Mouse (Mus musculus) monocyte, adult 2 months (primary cell): ENCODE measurements around the gene Tdp2.
A peak's percentile ranks its signal among the peaks of the same experiment; 100 is the strongest.
"Not testable (repeated sequence)": the region's sequence is repeated elsewhere in the genome, so short reads cannot be mapped to it uniquely, and the experiment has no call there.

ENCODE experiments used
- DNase-seq, 2 experiments: peaks; one replicate each; pipeline ENCODE4 v3.0.0; 2022; ENCODE audit warnings: low spot score in 2 of 2, low read depth in 1 of 2

Tdp2 gene

GRCm38 (mm10) chr13:24824647-24825046 lies 6.8 kb upstream of the Tdp2 start:
- no peak for DNase-seq

- DNase-seq, result no peak
These were observed 5.9 kb upstream of the Tdp2 start for GRCm38 (mm10) chr13:24825587-24825986.

- no peak for DNase-seq
These were observed 5.4 kb upstream of the Tdp2 start for GRCm38 (mm10) chr13:24826116-24826515.

DNA sequence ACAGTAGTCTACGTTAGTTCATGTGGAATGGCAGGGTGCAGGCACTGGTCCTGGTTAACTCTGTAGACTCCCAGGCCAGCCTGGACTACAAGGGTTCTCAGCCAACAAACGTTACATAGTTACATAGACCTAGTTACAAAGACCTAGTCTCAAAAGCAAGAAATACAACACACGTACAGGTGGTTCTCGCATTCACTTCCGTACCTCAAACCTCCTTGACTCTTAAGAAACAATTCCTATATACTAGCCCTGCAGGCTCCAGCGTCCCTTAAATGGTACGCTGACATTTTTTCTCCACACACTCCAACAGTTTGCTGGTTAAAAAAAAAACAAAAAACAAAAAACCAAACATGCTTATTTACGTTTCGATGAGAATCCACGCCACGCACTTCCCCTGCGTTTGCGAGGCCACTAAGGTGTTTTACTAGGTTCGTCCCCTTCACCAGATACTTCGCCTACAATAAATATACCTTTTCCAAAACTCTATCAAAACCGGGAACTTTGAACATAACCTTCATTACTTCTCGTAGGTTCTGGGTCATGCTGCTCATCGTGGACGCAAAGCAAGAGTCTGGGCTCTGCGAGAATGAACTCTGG lies 625 bp upstream of the Tdp2 start:
- DNase-seq, result no peak

DNA sequence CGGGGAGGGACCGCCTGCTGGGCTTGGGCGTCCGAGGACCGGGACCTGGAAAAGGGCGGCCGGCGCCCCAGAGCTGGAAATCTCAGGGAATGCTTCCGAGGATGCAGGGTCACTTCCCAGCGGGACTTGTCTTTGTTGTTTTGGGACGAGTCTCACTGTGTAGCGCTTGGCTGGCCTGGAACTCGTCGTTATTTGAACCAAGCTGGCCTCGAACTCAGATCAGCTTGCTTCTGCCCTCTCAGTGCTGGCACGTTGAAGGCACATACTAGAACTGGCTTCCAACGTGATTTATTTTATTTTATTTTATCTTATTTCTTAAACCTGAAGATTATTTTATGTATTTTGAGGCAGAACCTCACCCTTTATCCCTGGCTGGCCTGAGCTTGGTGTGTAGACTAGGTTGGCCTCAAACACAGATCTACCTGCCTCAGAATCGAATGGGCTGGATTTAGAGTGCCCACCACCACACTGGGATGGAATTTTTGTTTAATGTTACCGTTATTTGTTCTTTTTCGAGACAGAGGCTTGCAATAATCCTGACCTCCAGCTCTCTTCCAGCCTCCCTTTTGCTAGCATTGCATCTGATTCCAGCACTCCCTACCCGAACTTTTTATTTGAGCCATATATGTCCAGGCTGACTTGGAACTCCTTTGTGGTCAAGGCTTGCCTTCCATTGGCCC lies 792 bp downstream of the Tdp2 start:
- DNase-seq, result no peak

DNA sequence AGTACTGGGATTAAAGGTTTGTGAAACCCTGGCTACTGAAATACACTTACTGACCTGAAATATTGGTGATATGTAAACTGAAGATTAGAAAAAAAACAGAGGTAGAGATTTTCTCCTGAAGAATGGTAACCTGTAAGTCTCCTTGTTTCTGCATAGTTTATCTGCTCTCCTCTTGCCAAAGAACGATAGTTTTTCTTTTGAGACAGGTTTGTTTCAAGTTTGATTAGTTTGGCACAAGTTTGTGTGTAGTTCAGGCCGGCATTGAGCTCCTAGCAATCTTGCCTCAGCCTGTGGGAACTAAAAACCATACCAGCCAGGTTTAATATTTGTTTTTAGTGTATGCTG lies 1.3 kb downstream of the Tdp2 start:
- DNase-seq, result no peak

DNA sequence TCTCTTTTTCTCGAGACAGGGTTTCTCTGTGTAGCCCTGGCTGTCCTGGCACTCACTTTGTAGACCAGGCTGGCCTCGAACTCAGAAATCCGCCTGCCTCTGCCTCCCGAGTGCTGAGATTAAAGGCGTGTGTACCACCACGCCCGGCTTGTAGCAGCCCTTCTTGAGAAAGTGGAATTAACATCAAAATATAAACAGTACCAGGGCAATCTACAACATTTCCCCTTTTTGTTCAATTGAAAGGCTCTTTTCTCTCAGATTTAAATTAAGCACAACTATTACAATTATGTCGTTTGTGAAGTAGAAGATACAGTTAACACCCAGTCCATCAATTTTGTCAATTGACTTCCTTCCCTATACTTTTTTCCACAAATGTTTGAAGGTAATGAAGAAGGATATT lies 6.3 kb downstream of the Tdp2 start:
- not testable (repeated sequence) for DNase-seq

DNA sequence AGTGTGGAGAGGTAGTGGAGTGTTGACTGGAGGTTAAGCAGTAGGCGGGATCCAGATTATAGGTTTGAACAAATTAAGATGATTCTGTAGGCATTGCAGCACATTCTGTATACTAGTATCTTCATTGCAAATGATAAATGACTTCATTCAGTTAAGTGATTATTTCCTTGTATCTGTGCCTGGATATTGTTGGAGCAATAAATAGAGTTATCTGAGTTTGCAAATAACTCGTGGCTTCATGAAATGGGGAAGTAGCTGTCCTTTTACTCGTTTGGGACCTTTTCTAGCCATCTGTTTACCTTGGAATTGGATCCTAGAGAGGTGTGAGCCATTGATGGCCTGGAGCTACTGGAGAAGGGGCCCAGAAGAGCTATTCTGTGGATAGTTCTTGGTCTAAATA lies 8.4 kb downstream of the Tdp2 start:
- DNase-seq, result no peak

GRCm38 (mm10) chr13:24841702-24842101 lies 10.2 kb downstream of the Tdp2 start:
- no peak for DNase-seq

DNA sequence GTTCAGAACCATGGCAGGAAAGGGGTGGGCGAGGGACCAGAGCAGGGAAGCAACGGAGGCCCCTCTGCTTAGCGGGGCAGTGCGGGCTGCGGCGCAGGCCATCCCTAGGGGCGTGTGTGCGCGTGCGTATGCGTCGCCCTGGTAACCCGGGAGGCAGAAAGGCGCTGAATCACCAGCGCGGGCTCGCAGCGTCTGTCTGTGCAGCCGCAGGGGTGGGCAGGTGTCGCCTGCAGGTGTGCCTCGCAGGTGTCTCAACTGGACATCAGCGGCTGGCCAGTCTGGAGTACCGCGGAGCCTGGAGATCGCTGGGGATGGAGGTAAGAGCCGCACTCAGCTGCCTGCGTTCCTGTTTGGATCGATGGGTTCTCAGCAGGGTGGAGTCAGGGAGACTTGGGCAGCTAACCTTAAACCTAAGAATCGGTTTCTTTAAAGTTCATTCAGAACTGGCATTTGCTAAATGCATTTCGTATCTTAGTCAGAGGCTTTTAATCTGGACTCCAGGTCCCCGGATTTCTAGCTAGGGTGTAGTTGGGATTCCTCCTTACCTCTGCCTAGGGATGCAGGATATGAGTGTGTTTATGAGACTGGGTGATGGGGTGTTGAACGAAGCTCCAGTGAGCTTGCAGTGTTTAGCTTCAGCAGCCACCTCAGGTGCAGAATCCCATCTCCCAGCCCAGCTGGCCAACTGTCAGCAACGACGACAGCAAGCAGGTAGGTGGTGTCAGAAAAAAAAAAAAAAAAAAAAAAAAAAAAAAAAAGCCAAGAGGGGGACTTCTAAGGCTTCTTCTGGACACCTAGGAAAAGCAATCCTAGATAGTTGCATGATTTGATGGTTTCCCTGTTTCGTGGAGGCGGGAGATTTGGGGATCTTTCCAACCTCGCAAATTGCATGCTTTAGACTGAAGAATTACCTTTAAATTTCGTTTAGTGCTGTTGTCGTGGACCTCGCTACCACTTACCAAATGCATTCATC lies 13.8 kb downstream of the Tdp2 start, which contains the start of gene D130043K22Rik:
D130043K22Rik (plus strand) TSS at position 153 of the 973 bp plus-strand sequence.
- DNase-seq, result no peak

DNA sequence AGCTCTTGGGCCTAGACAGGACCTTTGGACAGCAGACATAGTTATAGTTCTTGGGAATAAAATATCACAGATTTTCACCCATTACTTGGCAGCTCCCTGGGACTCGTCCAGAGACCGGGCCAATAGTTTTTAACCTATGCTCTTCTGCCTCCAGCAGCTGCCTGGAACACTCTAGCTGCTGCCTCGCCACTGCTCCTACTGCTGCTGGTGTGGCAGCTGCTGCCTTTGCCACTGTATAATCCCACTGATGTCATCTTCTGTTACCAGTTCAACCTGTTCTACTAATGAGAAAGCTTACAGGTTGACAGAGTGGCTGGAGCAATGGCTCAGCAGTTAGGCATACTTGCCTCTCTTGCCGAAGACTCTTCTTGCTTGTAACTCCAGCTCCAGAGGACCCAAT lies 17.8 kb downstream of the Tdp2 start:
- no peak for DNase-seq

- no peak for DNase-seq
These were observed 20.5 kb downstream of the Tdp2 start for GRCm38 (mm10) chr13:24851989-24852388.

DNA sequence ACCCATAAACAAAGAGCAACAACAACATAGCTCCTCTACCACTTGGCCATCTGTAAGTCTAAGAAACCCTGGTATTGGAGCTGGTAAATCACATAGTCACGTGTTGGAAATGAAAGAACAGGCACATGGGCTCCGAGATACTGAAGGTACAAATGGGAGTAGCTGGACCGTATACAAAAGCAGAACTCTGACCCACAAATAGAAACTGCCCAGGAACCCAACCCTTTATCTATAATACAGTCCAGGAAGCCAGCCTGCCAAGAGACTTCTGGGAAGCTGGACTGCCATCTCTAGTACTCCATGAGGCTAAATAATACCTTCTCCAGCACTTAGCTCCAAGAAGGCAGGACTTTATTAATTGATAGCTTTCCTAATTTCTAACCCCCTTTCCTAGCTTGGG lies 21.1 kb downstream of the Tdp2 start:
- DNase-seq, result no peak

DNA sequence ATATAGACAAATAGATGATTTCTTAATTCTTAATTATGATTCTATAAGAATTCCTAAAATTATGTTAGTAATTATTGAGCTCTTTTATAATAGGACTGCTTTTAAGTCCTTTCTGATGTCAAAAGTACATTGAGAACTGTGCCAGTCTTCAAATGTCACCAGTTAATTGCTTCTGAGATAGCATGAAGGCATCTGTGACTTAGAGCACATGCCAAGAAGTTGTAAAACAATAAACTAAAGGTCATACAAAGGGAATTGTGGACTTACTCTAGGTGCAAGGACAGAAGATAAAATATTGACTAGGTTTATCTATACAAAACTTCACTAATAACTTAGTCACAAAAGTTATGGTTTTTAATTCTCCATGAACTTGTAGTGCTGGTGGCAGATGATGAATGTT lies 27.6 kb downstream of the Tdp2 start:
- DNase-seq, result no peak

DNA sequence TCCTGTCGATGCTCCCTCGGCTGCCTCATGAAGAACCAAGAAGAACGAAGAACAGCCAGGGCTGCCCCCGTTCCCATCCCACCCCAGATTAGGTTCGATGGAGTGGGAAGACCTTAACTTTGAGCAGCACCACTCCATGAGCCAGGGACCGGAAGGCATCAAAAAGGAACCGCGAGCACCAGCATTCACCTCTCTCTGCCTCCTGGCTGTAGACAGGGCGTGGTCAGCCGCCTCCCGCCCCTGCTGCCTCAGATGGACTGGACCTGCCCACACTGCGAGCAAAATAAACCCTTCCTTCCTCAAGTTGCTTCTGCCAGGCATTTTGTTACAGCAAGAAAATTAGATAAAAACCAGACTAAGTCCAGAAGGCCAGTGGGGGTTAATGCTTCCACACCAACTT lies 29.6 kb downstream of the Tdp2 start:
- no peak for DNase-seq

- DNase-seq, result no peak
These were observed 30.5 kb downstream of the Tdp2 start for GRCm38 (mm10) chr13:24862021-24862420.

GRCm38 (mm10) chr13:24862520-24862919 lies 31.0 kb downstream of the Tdp2 start:
- peak in 1 of 2 experiments; percentile 10 for DNase-seq

DNA sequence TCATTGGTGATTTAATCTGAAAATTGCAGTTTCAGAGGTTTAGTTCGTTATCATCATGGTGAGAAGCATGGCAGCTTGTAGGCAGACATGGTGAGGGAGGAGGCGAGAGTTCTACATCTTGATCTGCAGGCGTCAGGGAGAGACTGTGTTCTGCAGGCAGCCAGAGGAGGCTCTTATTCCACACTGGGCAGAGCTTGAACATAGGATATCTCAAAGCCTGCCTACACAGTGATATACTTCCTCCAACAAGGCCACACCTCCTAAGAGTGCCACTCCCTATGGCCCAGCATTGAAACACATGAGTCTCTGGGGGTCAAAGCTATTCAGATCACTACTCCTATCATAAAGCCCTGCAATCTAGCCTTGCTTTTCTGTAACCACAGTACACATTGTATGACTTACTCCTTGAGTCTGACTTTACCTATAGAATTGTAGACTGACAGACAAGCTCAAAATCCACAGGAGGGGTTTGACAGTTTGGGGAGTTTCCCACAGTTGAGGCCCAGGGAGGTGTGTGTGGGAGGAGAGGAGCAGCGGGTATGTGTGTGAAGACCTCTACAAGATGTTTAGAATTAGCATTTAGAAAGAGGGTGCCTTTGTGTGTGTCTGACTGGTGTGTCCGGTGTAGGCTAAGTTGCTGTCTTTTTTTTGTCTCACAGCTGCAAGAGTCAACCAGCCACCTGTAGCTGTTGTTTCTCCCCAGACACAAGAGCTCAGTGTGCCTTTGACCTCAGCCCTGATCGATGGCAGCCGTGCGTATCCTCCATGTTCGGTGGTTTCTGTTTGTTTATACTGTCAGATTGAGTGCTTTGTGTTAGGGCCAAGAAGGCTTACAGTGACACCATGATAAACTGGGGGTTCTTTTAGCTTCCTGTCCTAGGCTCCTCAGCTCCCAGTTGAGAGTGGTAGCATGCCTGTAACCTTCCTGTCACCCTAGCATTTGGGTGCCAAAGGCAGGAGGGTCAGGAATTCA lies 35.2 kb downstream of the Tdp2 start:
- no peak for DNase-seq

DNA sequence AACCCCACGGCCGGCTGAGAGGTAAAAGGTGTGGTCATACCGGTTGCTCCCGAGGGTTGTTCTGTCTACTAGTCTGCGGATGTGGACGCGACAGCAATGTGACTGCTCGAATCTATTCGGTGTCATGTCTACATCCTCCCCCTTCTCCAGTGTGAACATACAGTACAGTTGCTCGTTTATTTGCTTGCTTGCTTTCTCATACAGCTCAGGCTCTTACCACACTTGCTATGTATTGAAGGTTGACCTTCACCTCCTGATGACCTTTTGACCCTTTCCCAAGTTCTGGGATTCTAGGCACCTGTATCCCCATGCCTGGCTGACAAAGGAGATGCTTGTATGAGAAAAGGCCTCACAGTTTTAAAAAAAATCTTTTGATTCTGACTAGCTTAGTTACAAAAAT lies 36.3 kb downstream of the Tdp2 start:
- no peak for DNase-seq

- no peak for DNase-seq
These were observed 36.8 kb downstream of the Tdp2 start for GRCm38 (mm10) chr13:24868233-24868632.
